Mouse (Mus musculus) liver, adult 2 months (tissue): Measurements from ENCODE around the gene Cped1. TPM values are rescaled to one million over a fixed set of nuclear protein-coding genes. Genes with fewer than 3 reads are reported as not detected.

Source experiments
- DNase-seq: peaks from one replicate; pipeline ENCODE4 v3.0.0-alpha.2; 2011; ENCODE audit warnings: low read depth, low spot score; ENCODE audit errors: extremely low read depth
- H3K27ac ChIP-seq: fragments of 200-500 bp; replicated peaks from 2 replicates; pipeline ENCODE4 v1.5.1; 2012; ENCODE audit warnings: low read depth, mild to moderate bottlenecking, control low read depth, inconsistent platforms, low read length; ENCODE audit not compliant: insufficient read depth
- H3K27me3 ChIP-seq: fragments of 200-500 bp; 2 replicates; pipeline ENCODE4 v1.6.1; 2012; ENCODE audit warnings: mild to moderate bottlenecking, moderate library complexity, low read length, inconsistent platforms; ENCODE audit not compliant: control insufficient read depth, insufficient read depth
- H3K36me3 ChIP-seq: fragments of 200-500 bp; 2 replicates; pipeline ENCODE4 v1.6.1; 2012; ENCODE audit warnings: low read length, inconsistent platforms; ENCODE audit not compliant: control insufficient read depth, insufficient read depth
- H3K4me1 ChIP-seq: fragments of 200-500 bp; 2 replicates; pipeline ENCODE4 v1.6.1; 2011; ENCODE audit warnings: low read length; ENCODE audit not compliant: control insufficient read depth, insufficient read depth
- H3K4me3 ChIP-seq: fragments of 200-500 bp; 2 replicates; pipeline ENCODE4 v1.5.1; 2011; ENCODE audit warnings: low read depth, mild to moderate bottlenecking, control low read depth, low read length, moderate library complexity; ENCODE audit not compliant: insufficient read depth
- H3K79me2 ChIP-seq: fragments of 200-500 bp; 2 replicates; pipeline ENCODE4 v1.6.1; 2012; ENCODE audit warnings: inconsistent platforms, mild to moderate bottlenecking, low read length, moderate library complexity; ENCODE audit not compliant: control insufficient read depth, insufficient read depth
- H3K9ac ChIP-seq: fragments of 200-500 bp; 2 replicates; pipeline ENCODE4 v1.6.1; 2012; ENCODE audit warnings: low read depth, mild to moderate bottlenecking, control low read depth, inconsistent platforms, low read length
- CTCF ChIP-seq: fragments of 200-500 bp; IDR thresholded peaks from 2 replicates; pipeline ENCODE4 v1.5.1; 2011; ENCODE audit warnings: low read depth, low read length, control low read depth
- POLR2A ChIP-seq: fragments of 200-500 bp; IDR thresholded peaks from 2 replicates; pipeline ENCODE4 v1.6.1; 2011; ENCODE audit warnings: low read length, control low read depth; ENCODE audit not compliant: insufficient read depth; ENCODE audit errors: extremely low read depth
- WGBS: fragments of 180-500 bp; shearing (Covaris S2); methylation state at CpG from one replicate; pipeline ENCODE4 v1.1.7; 2018; 5-methylcytosine and 5-hydroxymethylcytosine counted together
- polyA plus RNA-seq: library from polyadenylated mRNA; depleted of rRNA; stranded (reverse); fragments of >200 nt; gene quantifications from 2 replicates; pipeline ENCODE4 v1.2.3, GENCODE M21; 2012
- total RNA-seq: library from RNA; depleted of rRNA; stranded (reverse); fragments of >200 nt; gene quantifications from 2 replicates; pipeline ENCODE4 v1.2.3, GENCODE M21; 2014

Cped1 gene
- total and polyA plus RNA-seq, 2 experiments = 6.0 to 63.6 TPM

GRCm38 (mm10) chr6:21986660-21987331, 1.1 kb downstream of the Cped1 start:
- peak overlapping the region; percentile 63 for H3K4me3 ChIP-seq
- DNase-seq = peak; percentile 84
- TF ChIP-seq POLR2A (no peak), CTCF (no peak)
- peak overlapping the region; percentile 73 for H3K9ac ChIP-seq
- H3K79me2 ChIP-seq = peaks cover 8% of the 10 kb centered on the region
- H3K36me3 ChIP-seq = peaks cover 2% of the 10 kb centered on the region; the same call in 1 of the 2 replicates
- 5% methylated on average over 24 of the region's 24 CpGs for WGBS
- peak overlapping the region; percentile 90 for H3K27ac ChIP-seq
- H3K27me3 ChIP-seq = no peaks in the 10 kb centered on the region
- peaks cover 9% of the 10 kb centered on the region for H3K4me1 ChIP-seq

- H3K4me3 ChIP-seq = peak overlapping the region; percentile 53
Observed at GRCm38 (mm10) chr6:21987554-21987953, 1.8 kb downstream of the Cped1 start.

GRCm38 (mm10) chr6:21988296-21988695, 2.6 kb downstream of the Cped1 start:
- peak overlapping the region; percentile 34 for H3K4me3 ChIP-seq
- no peak for DNase-seq
- peaks cover 11% of the 10 kb centered on the region for H3K79me2 ChIP-seq
- H3K36me3 ChIP-seq = peaks cover 8% of the 10 kb centered on the region
- H3K4me1 ChIP-seq = peaks cover 8% of the 10 kb centered on the region
- TF ChIP-seq POLR2A (no peak), CTCF (no peak)
- no peaks in the 10 kb centered on the region for H3K27me3 ChIP-seq
- H3K9ac ChIP-seq = no peak overlapping the region; the same call in none of the 2 replicates
- no peak overlapping the region for H3K27ac ChIP-seq
- WGBS = 83% methylated on average over 5 of the region's 5 CpGs

More at GRCm38 (mm10) chr6:21987554-21987953, 1.8 kb downstream of the Cped1 start:
- no peak for TF ChIP-seq CTCF
- TF ChIP-seq POLR2A = no peak
- peaks cover 8% of the 10 kb centered on the region for H3K4me1 ChIP-seq
- H3K27ac ChIP-seq = peak overlapping the region; percentile 76
- 30% methylated on average over 2 of the region's 2 CpGs for WGBS
- H3K27me3 ChIP-seq = no peaks in the 10 kb centered on the region
- H3K9ac ChIP-seq = peak overlapping the region; percentile 74
- DNase-seq = peak; percentile 48
- peaks cover 11% of the 10 kb centered on the region for H3K79me2 ChIP-seq
- H3K36me3 ChIP-seq = peaks cover 4% of the 10 kb centered on the region; the same call in 1 of the 2 replicates

- Histone ChIP-seq H3K36me3 (peaks cover 8% of the 10 kb centered on the region), H3K79me2 (peaks cover 11% of the 10 kb centered on the region), H3K4me3 (no peak overlapping the region), H3K9ac (no peak overlapping the region), H3K4me1 (peaks cover 8% of the 10 kb centered on the region), H3K27ac (no peak overlapping the region), H3K27me3 (no peaks in the 10 kb centered on the region)
- DNase-seq = no peak
- no peak for TF ChIP-seq CTCF
- TF ChIP-seq POLR2A = no peak
- 86% methylated on average over 4 of the region's 4 CpGs for WGBS
Observed at GRCm38 (mm10) chr6:21989081-21989480, 3.4 kb downstream of the Cped1 start.

GRCm38 (mm10) chr6:21990181-21991135, 4.7 kb downstream of the Cped1 start:
- H3K79me2 ChIP-seq = peaks cover 14% of the 10 kb centered on the region
- peaks cover 8% of the 10 kb centered on the region for H3K4me1 ChIP-seq
- no peak for TF ChIP-seq CTCF
- no peak for TF ChIP-seq POLR2A
- H3K27me3 ChIP-seq = no peaks in the 10 kb centered on the region
- H3K9ac ChIP-seq = 0 out of 2 replicates have a peak overlapping the region, but pooled peaks have one; percentile 19
- DNase-seq = peak; percentile 30
- 51% methylated on average over 9 of the region's 9 CpGs for WGBS
- peaks cover 10% of the 10 kb centered on the region for H3K36me3 ChIP-seq
- no peak overlapping the region for H3K4me3 ChIP-seq
- H3K27ac ChIP-seq = peak overlapping the region; percentile 52
